Mouse (Mus musculus) E14TG2a.4 (cell line): Measurements from ENCODE around the gene Serpina3n.

Experiments used
- CTCF ChIP-seq: conservative IDR thresholded peaks from 2 replicates; pipeline ENCODE4 v1.5.1; 2014; ENCODE audit warnings: low read length
- NANOG ChIP-seq: IDR thresholded peaks from 2 replicates; pipeline ENCODE4 v1.6.1; 2014; ENCODE audit warnings: borderline replicate concordance, low read length, mixed read lengths
- POU5F1 ChIP-seq: IDR thresholded peaks from 2 replicates; pipeline ENCODE4 v1.6.1; 2014; ENCODE audit warnings: low read length, borderline replicate concordance

DNA sequence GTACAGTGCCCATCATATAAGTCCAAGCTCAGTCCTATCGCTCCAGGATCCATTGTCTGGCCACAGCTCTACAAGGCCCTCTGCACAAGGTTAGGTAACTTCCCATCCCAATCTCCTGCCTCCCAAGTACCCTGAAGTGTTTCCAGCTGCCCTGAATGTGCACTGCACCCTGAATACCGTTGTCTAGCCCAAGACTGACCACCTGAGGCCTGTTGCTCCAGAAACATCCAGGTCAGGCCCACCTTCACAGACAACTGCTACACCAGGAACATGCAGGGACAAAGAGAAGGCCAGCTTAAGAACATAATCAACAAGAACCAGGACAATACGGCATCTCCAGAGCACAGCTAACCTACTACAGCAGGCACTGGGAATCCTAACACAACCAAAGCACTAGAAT is 36.5 kb upstream of the Serpina3n start:
- TF ChIP-seq CTCF (no peak), NANOG (no peak), POU5F1 (no peak)
